Mouse (Mus musculus) ZHBTc4 (cell line): ENCODE data around the gene Specc1.

Source experiments
- DNase-seq: peaks from one replicate; pipeline ENCODE4 v3.0.0-alpha.2; 2011; ENCODE audit warnings: low read depth, low spot score

Specc1 gene

DNA sequence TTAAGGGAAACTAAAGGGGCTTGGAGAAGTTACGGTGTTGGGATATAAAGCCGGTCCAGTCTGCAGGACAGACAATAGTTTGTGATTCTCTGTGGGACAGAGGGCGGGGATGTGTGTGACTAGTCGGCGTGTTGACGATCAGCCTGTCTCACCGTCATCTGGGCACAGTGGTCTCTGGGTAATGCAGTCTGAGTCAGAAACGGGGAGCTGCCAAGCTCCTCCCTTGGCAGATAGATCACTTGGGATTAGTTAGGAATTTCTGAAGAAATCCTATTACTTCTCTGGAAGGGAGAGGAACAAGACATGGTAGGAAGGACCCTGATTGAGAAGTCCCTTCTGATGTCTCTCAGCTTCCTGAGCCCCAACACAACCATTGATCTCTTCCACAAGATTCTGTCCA, 287.3 kb downstream of the Specc1 start:
- no peak for DNase-seq

DNA sequence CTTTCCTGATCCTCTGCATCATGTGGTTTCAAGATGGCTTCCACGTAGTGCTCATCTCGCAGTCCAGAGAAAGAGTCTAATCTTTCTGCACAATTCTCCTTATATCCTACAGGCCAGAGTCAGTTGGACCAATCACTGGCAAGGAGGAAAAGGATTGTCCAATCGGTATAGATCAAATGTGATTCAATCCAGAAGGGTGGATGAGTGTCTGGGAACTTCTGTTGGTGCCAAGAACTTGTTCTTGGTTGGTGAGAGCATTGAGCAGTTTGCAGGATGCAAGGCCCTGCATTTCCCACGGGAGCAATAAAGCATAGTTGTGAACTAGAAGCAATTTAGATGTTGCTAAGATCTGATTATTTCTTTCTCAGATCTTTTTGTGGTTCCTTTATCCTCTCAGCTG, 287.9 kb downstream of the Specc1 start:
- no peak for DNase-seq

GRCm38 (mm10) chr11:62247759-62248400, 291.3 kb downstream of the Specc1 start:
- DNase-seq: no peak

DNA sequence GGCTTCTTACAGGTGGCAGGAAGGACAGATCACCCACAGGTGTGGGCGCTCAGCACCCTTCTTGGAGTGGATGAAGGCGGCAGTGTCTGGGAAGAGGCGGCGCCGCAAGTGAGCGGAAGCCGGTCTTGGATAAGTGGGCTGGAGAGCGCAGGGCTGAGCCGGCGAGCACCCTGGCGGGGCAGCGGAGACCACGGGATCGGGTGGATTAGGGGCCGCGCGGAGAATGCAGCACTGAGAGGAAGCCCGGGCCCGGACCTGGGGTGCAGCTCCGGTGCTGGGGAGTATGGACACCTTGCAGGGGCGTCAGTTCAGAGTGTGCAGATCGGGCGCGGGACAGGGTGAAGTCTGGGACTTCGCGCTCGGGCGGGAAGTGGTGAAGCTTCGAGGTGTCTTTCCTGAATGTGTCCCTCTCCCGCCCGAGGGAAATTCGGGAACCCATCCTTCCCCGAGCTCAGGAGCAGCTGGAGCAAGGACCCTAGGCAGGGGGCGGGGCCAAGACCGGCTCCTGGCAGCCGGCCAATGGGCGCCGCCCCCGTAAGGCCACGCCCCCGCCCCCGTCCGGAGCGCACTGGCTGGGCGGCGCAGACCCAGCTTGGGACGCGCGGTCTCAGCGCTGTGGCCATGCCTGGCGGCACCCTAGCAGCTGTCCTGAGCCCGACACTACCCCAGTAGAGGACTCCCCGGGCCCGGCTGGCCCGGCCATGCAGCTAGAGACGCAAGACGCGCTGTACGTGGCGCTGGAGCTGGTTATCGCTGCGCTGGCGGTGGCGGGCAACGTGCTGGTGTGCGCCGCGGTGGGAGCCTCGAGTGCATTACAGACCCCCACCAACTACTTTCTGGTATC, 292.1 kb downstream of the Specc1 start, which contains the start of gene Adora2b:
Gene Adora2b (plus strand): TSS at position 584 of the 844 bp plus-strand sequence.
- peak; percentile 95 for DNase-seq

DNA sequence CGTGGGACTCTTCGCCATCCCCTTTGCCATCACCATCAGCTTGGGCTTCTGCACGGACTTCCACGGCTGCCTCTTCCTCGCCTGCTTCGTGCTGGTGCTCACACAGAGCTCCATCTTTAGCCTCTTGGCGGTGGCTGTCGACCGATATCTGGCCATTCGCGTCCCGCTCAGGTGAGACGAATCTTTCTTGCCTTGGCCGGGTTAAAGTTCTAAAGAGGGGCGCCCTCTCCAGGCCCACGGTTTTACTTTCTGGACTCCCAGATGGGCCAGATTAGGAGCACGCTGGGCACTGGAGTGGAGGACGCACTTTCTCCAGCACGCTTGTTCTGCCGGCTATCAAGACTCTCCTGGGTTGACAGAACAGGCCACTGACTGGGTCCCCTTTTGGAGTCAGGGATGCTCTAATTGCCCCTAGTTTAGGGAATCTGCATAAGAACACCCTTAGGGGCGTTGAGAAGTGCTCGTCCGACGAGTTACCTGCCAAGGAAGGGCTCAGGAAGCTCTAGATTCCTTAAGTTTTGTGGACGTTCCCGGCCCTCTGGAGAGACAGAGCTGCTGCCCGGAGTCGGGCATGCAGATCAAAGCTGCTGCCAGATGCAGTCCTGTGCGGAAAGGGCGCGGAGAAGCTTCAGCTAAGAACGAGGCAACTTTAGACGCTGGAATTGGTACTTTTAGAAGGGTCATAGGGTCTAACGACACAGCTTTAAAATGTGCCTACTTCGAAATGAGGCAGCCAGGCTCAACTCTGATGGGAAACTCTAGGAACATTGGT, 292.9 kb downstream of the Specc1 start:
- peak; percentile 62 for DNase-seq

- DNase-seq: peak; percentile 29
These were observed 294.5 kb downstream of the Specc1 start for GRCm38 (mm10) chr11:62251047-62251446.

GRCm38 (mm10) chr11:62253380-62253779, 296.8 kb downstream of the Specc1 start:
- no peak for DNase-seq

DNA sequence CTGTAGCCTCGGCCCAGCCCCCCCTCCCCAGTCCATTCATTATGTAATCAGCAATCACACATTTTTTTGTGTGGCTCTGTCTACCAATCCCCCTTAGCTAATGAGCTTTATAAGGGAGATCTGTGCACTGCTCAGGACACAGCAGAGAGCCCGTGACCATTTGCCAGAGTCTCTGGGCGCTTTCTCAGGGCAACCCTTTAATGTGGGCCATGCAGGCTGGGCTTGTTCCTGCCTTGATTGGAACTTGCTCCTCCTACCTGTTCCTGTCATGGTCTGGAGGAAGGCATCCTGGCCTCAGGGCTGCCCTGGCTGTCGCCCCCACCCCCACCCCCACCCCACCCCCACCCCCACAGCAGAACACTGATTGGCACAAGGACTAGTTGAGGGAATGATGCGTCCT, 302.7 kb downstream of the Specc1 start:
- no peak for DNase-seq

DNA sequence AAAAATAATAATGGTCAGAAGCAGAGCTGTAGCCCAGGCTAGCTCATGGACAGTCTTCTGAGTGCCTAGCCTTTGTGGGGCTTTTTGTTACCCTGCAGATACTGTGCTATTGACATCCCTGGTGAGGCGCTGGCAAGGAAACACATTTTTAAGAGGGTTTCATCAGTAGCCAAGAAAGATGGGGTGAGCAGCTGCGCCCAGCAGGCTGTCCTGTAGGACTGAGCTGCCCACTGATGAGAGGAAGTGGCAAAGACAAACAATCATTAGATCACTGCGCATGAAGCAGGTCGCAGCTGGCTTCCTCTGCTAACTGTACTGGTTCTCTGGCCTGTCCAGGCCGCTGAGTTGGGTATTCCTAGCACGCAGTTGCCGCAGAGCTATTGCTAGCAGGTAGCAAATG, 307.0 kb downstream of the Specc1 start:
- no peak for DNase-seq

DNA sequence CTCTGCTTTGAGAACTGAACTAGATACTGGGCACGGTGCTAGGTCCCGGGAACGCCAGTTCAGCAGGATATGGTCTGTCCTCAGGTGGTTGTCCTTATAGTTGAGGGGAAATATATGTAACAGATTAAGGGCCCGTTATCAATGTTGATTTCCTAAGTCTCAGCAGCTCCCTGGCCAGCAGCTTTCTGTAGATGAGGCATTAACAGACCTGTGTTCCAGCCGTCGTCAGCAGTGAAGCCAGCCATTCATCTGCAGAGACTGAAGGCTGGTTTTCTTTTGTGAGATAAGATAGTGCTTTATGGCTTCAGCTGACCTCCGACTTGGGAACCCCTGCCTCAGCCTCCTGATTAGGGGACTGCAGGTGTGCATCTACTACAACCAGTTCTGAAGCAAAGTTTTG, 307.5 kb downstream of the Specc1 start:
- no peak for DNase-seq

- DNase-seq: no peak
These were observed 309.1 kb downstream of the Specc1 start for GRCm38 (mm10) chr11:62265642-62266041.

DNA sequence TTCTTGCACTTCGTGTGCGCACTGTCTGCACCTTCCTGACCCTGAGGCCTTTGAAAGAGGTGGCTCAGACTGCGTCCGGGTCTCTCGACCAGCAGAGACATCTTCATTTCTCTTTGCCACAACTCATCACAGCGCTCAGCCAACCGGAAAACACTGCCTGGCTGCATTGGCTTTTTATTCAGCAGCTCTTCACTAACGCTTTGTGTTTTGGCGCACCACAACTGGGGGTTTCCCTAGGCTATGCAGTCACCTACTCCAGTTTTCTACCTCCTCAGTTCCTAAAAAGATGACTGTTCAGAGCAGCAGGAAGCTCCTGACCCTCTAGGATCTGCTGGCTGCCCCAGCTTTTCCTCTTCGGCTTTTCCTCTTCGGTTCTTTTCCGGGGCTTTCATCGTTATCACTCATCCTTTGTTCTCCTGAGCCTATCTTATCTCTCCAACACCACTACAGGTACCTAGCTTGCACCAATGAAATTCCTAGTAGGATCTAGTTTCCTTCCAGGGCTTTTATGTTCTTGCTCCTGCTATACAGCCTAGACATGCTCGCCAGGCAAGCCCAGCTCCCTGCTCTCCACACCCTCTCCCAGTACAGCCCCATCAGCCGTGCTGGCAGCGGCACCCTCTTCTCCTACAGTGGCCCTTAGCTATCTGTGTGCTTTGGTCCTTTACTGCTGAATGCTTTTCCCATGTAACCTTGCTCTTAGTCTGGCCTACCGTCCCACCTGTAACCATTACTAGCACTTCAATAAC, 310.1 kb downstream of the Specc1 start:
- no peak for DNase-seq

DNA sequence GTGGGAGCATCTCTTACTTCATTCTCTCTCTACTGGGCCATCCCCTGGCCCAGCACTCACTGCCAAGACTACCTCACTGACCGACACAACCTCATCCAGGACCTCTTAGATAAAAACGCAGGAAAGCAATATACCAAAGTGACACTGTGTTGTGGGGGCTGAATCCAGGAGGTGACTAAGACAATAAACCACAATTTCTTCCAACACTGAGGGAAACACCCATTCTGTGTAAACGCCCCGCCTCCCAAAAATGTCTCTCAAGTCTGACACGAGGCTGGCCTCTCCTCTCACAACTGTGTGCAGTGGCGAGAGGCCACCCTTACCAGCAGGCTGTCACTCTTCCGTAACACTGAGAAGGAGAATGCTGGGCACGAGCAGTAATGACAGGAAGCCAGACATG, 311.8 kb downstream of the Specc1 start:
- no peak for DNase-seq

DNA sequence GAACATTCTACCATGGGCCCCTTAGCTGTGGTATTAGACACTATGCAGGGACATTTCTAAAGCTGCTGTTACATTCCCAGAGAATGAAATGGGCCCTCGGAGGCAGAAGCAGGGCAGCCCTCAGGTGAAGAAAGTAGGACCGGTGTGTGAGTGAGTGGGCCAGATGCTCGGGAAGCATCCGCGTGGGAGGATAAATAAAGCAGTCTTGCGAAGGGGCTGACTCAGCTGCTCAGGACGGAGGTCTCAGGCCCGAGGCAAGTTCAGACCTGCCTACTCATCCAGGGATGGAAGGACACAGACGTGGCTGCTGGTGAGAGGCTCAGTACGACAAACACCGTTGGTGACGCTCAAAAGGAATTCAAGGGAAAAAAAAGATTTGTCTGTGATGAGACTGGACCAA, 312.5 kb downstream of the Specc1 start:
- peak; percentile 19 for DNase-seq

DNA sequence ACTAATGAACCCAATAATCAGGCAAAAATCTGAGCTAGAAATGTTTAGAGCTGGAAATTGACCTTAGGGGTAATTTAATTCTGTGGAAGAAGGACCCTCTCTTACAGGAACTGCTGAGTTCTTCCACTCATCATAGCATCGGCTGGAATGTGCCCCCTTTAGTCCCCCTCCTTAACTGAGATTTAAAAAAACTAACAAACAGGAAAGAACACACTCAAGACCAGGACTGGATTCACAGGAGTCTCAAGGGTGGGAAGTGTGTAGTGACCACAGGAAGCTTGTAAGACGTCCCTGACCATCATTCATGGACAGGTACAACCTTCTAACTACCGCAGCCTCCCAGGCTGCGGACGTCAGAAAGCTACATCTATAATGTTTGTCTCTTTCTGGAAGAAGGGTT, 314.3 kb downstream of the Specc1 start:
- DNase-seq: no peak
